Mouse (Mus musculus) forebrain, postnatal 0 days (tissue): ENCODE measurements at regions not wholly inside any gene's neighbourhood (a gene's known extent, or its start where the extent isn't known, plus 50 kb on each side); places are given as distances from the start of the nearest gene placed in this dataset.

Source experiments
- ATAC-seq: fragments of 200-750 bp; cut with Nextera tagmentation; 2 replicates; pipeline ENCODE4 v1.8.0; 2017; ENCODE audit warnings: mild to moderate bottlenecking, moderate library complexity
- DNase-seq: peaks from one replicate; pipeline ENCODE4 v3.0.0-alpha.2; 2015
- H3K27ac ChIP-seq: fragments of 300-500 bp; sonication (generic); 2 replicates; pipeline ENCODE4 v1.5.1; 2014; ENCODE audit warnings: low read depth, mild to moderate bottlenecking, antibody characterized with exemption, low read length, moderate library complexity, mixed read lengths
- H3K27me3 ChIP-seq: fragments of 300-500 bp; sonication (generic); 2 replicates; pipeline ENCODE4 v1.6.1; 2014; ENCODE audit warnings: mild to moderate bottlenecking, low read length, mixed read lengths; ENCODE audit not compliant: insufficient read depth
- H3K36me3 ChIP-seq: fragments of 300-500 bp; sonication (generic); 2 replicates; pipeline ENCODE4 v1.6.1; 2014; ENCODE audit warnings: mild to moderate bottlenecking, moderate library complexity; ENCODE audit not compliant: insufficient read depth
- H3K4me1 ChIP-seq: fragments of 300-500 bp; sonication (generic); 2 replicates; pipeline ENCODE4 v1.6.1; 2014; ENCODE audit warnings: antibody characterized with exemption; ENCODE audit not compliant: insufficient read depth
- H3K4me2 ChIP-seq: fragments of 300-500 bp; sonication (generic); 2 replicates; pipeline ENCODE4 v1.6.1; 2014; ENCODE audit warnings: low read depth, mild to moderate bottlenecking, moderate library complexity
- H3K4me3 ChIP-seq: fragments of 300-500 bp; sonication (generic); 2 replicates; pipeline ENCODE4 v1.5.1; 2014; ENCODE audit warnings: low read depth, low read length, mixed read lengths
- H3K9ac ChIP-seq: fragments of 300-500 bp; sonication (generic); 2 replicates; pipeline ENCODE4 v1.6.1; 2014; ENCODE audit warnings: mild to moderate bottlenecking
- H3K9me3 ChIP-seq: fragments of 300-500 bp; sonication (generic); 2 replicates; pipeline ENCODE4 v1.6.1; 2016; ENCODE audit warnings: low read length
- CTCF ChIP-seq: sonication (generic); IDR thresholded peaks from 2 replicates; pipeline ENCODE4 v1.5.1; 2016; ENCODE audit warnings: antibody characterized with exemption, control low read depth, low read depth
- WGBS: fragments of 180-500 bp; shearing (Covaris S2); extraction: QIAGEN DNeasy Blood & Tissue Kit; methylation state at CpG from one replicate; pipeline ENCODE4 v1.1.7; 2014; 5-methylcytosine and 5-hydroxymethylcytosine counted together

GRCm38 (mm10) chr17:45808374-45808773 is 74.7 kb upstream of the 1600014C23Rik start:
- no peak for DNase-seq
- H3K4me2 ChIP-seq = no peak overlapping the region
- no peaks in the 10 kb centered on the region for H3K9me3 ChIP-seq
- H3K27me3 ChIP-seq = 0 out of 2 replicates have a peak, but pooled peaks cover 8% of the 10 kb centered on the region
- ATAC-seq = no peak
- H3K36me3 ChIP-seq = no peaks in the 10 kb centered on the region
- no peak for TF ChIP-seq CTCF
- peaks cover 10% of the 10 kb centered on the region; the same call in 1 of the 2 replicates for H3K4me1 ChIP-seq
- H3K4me3 ChIP-seq = no peak overlapping the region
- 73% methylated on average over 4 of the region's 4 CpGs for WGBS
- H3K9ac ChIP-seq = no peak overlapping the region
- H3K27ac ChIP-seq = no peak overlapping the region

DNA sequence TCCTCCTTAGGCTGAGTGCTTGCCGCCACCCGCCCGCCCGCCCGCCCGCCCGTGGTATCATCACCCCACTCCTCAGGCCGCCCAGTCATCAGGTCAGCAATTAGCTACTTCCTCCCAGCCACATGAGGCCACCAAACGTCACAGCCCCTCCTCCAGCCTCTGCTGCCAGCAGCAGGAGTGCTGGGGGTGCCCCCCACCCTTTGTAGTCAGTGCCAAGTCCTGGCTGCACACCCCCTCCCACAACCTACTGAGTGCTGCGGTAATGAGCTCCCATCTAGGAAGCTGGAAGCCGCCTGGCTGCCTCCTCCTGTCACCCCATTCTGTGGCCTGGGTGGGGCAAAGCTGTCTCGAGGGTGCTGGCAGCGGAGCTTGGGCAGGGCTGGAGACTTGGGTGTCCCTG is 73.8 kb upstream of the 1600014C23Rik start:
- 0 out of 2 replicates have a peak overlapping the region, but pooled peaks have one; percentile 40 for H3K27ac ChIP-seq
- 0 out of 2 replicates have a peak, but pooled peaks cover 8% of the 10 kb centered on the region for H3K27me3 ChIP-seq
- no peak for TF ChIP-seq CTCF
- no peak overlapping the region for H3K9ac ChIP-seq
- ATAC-seq (peak; percentile 81), DNase-seq (peak; percentile 62)
- H3K4me2 ChIP-seq = no peak overlapping the region
- H3K9me3 ChIP-seq = no peaks in the 10 kb centered on the region
- WGBS = 26% methylated on average over 13 of the region's 13 CpGs
- peaks cover 10% of the 10 kb centered on the region; the same call in 1 of the 2 replicates for H3K4me1 ChIP-seq
- no peaks in the 10 kb centered on the region for H3K36me3 ChIP-seq
- no peak overlapping the region for H3K4me3 ChIP-seq

DNA sequence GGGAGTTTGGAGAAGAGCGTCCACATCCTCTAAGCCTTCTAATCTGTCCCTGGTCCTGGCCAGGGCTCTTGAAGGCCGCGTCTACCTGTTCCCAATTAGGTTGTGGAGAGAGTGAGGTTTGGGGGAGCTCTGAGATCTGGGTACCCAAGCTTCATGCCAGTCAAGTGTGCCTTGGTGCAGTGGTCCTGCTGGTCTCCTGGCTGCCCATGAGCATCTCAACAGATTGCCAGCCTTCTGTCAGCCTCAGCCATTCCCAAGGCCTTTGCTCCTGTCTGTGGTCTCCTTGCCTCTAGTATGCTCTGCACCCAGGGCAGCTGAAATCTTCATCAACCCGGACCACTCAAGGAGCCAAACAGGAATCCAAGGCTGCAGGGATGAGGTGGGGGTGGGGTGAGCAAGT is 73.2 kb upstream of the 1600014C23Rik start:
- no peak overlapping the region for H3K4me3 ChIP-seq
- no peak overlapping the region for H3K4me2 ChIP-seq
- peaks cover 10% of the 10 kb centered on the region; the same call in 1 of the 2 replicates for H3K4me1 ChIP-seq
- H3K27me3 ChIP-seq = 0 out of 2 replicates have a peak, but pooled peaks cover 8% of the 10 kb centered on the region
- H3K9me3 ChIP-seq = no peaks in the 10 kb centered on the region
- H3K27ac ChIP-seq = peak overlapping the region; percentile 40; the same call in 1 of the 2 replicates
- no peak for DNase-seq
- 76% methylated on average over 4 of the region's 4 CpGs for WGBS
- ATAC-seq = no peak; the same call in 1 of the 2 replicates
- no peak for TF ChIP-seq CTCF
- H3K9ac ChIP-seq = no peak overlapping the region
- H3K36me3 ChIP-seq = no peaks in the 10 kb centered on the region

DNA sequence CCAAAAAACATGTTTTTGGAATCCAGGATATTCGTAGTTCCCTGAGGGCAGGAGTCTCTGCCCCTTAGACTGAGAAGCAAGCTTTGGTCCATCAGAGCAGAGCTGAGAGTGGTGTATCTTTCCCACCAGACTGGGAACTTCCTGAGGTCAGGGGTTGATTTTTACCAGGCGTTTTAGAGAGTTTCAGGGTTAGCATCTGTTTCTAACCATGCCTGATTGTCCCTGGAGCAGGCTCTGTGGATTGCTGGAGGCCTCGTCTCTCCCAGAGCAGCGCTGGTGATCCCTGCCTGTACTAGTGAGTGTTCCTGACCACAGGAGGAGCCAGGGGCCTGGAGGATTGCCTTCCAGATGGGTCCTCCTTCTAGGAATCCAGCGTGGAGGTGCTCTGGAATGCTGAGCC is 72.8 kb upstream of the 1600014C23Rik start:
- peaks cover 10% of the 10 kb centered on the region; the same call in 1 of the 2 replicates for H3K4me1 ChIP-seq
- 0 out of 2 replicates have a peak, but pooled peaks cover 8% of the 10 kb centered on the region for H3K27me3 ChIP-seq
- ATAC-seq = no peak
- no peak for TF ChIP-seq CTCF
- no peaks in the 10 kb centered on the region for H3K9me3 ChIP-seq
- WGBS = 57% methylated on average over 5 of the region's 5 CpGs
- H3K4me3 ChIP-seq = no peak overlapping the region
- no peak for DNase-seq
- H3K4me2 ChIP-seq = no peak overlapping the region
- H3K36me3 ChIP-seq = no peaks in the 10 kb centered on the region
- no peak overlapping the region for H3K9ac ChIP-seq
- H3K27ac ChIP-seq = peak overlapping the region; percentile 40; the same call in 1 of the 2 replicates

GRCm38 (mm10) chr17:45805471-45806082 is 71.9 kb upstream of the 1600014C23Rik start:
- WGBS = 5% methylated on average over 30 of the region's 35 CpGs
- Histone ChIP-seq H3K9ac (no peak overlapping the region), H3K27me3 (0 out of 2 replicates have a peak, but pooled peaks cover 8% of the 10 kb centered on the region), H3K36me3 (no peaks in the 10 kb centered on the region), H3K4me1 (peaks cover 10% of the 10 kb centered on the region; the same call in 1 of the 2 replicates), H3K9me3 (0 out of 2 replicates have a peak, but pooled peaks cover under 1% of the 10 kb centered on the region), H3K4me3 (no peak overlapping the region), H3K4me2 (peak overlapping the region; percentile 15; the same call in 1 of the 2 replicates), H3K27ac (no peak overlapping the region)
- DNase-seq (peak; percentile 44), ATAC-seq (peak; percentile 26; the same call in 1 of the 2 replicates)
- peak; percentile 58 for TF ChIP-seq CTCF

DNA sequence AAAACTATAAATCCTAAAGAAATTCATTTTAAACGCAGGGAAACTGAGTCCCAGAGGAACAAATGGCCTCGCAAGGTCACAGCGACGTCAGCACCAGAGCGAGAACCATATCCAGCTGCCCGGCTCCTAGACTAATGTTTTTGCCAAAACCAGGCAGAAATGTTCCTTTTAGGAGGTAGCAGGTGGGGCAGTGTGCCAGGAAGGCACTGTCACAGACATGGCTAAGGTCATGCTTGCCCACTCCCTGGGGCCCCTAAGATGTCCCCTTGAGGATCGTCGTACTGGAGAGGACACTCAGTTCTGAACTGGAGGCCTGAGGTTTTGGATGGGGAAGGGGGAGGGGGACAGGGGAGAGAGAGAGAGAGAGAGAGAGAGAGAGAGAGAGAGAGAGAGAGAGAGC is 69.7 kb upstream of the 1600014C23Rik start:
- TF ChIP-seq CTCF = no peak
- WGBS = 85% methylated on average over 8 of the region's 8 CpGs
- no peak for DNase-seq
- H3K9me3 ChIP-seq = 0 out of 2 replicates have a peak, but pooled peaks cover 5% of the 10 kb centered on the region
- no peak overlapping the region for H3K4me3 ChIP-seq
- no peak overlapping the region for H3K9ac ChIP-seq
- no peaks in the 10 kb centered on the region for H3K36me3 ChIP-seq
- ATAC-seq = no peak
- H3K4me1 ChIP-seq = peaks cover 10% of the 10 kb centered on the region; the same call in 1 of the 2 replicates
- H3K27me3 ChIP-seq = 0 out of 2 replicates have a peak, but pooled peaks cover 8% of the 10 kb centered on the region
- no peak overlapping the region for H3K27ac ChIP-seq
- no peak overlapping the region for H3K4me2 ChIP-seq

GRCm38 (mm10) chr17:45802439-45802838 is 68.8 kb upstream of the 1600014C23Rik start:
- 0 out of 2 replicates have a peak, but pooled peaks cover 5% of the 10 kb centered on the region for H3K9me3 ChIP-seq
- ATAC-seq = no peak
- DNase-seq = no peak
- H3K36me3 ChIP-seq = no peaks in the 10 kb centered on the region
- no peak overlapping the region for H3K4me2 ChIP-seq
- TF ChIP-seq CTCF = no peak
- H3K27ac ChIP-seq = no peak overlapping the region
- H3K4me3 ChIP-seq = no peak overlapping the region
- H3K27me3 ChIP-seq = 0 out of 2 replicates have a peak, but pooled peaks cover 8% of the 10 kb centered on the region
- 0 out of 2 replicates have a peak, but pooled peaks cover 5% of the 10 kb centered on the region for H3K4me1 ChIP-seq
- no peak overlapping the region for H3K9ac ChIP-seq
- 93% methylated on average over 8 of the region's 8 CpGs for WGBS
